Mouse (Mus musculus) frontal cortex, postnatal 36 days (tissue): ENCODE results near the gene Ank.

Experiments used
- DNase-seq, 2 experiments: peaks; one replicate each; pipeline ENCODE4 v3.0.0; 2022; ENCODE audit warnings: low spot score in 2 of 2

The Ank gene

DNA sequence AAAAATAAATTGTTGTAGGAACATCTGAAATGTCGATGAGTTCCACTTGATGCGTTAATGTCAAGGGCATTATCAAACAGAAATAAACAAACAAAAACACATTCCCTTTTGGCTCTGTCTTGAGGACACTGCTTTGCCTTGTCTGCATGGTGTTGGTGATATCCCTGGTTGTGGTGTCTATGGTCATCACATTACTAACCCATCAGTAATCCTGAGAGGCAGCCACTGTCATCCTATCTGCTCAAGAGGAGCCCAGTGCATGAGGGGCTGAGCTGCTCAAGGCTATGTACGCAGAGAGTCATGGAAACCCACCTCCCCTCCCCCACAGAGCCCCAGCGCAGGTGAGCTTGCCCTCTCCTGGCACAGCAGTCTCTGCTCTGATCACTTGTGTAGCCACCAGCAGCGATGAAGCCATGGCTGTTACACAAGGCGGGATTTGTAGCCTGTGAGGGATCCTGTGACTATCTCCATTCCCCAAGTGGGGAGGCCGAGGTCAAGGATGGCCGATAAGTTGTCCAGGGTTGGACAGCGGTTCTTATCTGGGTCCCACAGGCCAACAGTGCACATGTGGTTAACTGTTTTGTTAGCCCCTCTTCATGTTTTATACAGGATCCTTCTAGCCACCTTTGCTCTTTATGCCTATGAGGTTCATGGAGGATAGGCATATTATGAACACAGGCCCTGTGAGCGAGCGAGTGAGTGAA is 30.3 kb downstream of the Ank start:
- DNase-seq: no peak

DNA sequence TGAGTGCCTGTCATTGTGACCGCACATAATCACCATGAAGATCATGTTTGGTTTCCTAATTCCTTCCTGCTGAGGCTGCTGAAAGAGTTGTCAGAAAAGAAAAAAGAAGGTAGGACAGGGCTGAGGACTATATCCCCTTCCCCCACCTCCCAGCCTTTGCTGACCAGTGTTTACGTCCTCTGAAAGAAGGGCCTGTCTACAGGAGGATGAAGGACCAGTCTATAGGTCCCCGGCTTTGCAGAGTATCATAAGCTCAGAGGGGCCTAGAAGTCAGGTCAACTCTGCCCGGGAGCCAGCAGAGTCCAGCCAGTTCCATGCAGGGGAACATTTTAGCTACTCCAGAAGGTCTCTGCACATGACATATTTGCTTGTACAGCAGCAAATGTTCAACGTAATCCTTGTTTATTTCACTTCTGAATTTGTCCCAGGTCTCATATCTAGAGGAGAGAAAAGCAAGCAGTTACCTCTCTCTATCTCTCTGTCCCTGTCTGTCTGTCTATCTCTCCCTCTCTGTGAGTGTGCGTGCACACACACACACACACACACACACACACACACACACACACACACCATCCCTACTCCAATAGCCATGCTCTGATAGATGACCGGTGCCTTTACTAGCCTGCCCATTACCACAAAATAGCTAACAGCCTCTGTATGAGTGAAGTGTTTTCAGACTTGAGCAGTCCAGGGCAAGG is 31.0 kb downstream of the Ank start:
- no peak for DNase-seq

DNA sequence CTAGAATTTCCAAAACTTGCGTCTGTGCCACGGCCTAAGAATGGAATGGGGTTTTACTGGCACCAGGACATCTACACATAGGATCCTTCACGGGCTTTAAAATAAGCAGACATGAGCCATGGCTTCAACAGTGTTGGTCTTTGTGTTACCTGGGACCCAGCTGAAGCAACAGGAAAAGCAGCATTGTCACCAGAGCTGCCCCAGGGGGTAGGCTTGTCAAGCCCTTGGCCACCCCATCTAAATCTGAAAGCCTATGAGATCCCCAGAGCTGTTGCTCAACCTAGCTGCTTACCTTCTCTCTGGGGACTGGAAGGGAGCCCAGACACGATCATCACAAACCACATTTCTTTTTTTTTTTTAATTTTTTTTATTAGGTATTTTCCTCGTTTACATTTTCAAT is 31.6 kb downstream of the Ank start:
- no peak for DNase-seq

DNA sequence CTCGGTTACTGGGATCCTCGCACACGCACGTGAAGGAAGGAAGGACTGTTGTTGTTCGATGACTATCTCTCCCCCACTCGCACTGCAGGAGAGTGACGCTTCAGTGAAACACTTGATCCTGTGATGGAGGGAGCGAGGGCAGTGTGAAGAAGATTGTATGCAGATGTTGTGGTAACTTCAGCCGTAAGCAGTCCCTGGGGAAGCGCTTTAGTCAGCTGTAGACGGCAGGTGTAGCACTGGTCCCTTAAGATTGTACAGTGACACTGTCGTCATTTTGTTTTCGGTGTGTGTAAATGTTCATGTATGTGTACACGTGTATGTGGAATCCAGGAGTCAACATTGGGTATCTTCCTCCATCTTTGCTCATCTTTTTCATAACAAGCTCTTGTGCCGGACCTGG is 33.9 kb downstream of the Ank start:
- DNase-seq: no peak

DNA sequence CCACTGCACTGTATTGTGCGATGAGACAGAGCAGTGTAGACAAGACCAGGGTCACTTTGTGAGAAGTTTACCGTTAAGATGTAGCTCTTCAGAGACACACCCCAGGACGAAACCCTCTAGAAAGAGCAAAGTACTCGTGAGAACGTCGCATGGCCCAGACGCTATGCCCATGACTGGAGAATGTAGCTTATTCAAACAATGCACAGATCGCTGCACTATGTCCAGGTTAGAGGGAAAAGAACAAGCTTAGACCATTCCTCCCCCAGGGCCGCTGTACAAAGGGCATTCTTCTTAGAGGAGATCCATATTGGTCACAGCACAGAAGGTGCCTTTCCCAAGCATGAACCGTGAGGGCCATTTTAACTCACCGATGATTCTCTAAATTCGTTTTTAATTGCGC is 35.9 kb downstream of the Ank start:
- DNase-seq: no peak

DNA sequence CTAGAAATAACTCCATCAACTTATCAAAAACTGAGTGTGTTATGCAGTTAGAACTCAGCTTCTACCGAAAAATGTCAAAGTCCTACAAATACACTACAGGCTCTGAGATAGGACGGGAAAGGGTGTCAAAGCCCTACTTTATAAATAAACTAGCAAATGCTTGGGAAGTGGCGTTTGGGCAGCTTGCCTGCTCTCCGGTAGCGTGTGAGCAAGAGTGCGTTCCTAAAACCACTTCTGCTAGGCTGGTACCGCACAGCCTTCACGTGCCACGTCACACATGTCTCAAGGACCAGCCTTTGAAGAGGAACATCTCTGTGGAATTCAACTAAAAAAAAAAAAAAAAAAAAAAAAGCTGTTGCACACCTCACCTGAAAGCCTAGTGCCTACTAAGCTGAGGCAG is 36.7 kb downstream of the Ank start:
- DNase-seq: peak; percentile 40 to 75

DNA sequence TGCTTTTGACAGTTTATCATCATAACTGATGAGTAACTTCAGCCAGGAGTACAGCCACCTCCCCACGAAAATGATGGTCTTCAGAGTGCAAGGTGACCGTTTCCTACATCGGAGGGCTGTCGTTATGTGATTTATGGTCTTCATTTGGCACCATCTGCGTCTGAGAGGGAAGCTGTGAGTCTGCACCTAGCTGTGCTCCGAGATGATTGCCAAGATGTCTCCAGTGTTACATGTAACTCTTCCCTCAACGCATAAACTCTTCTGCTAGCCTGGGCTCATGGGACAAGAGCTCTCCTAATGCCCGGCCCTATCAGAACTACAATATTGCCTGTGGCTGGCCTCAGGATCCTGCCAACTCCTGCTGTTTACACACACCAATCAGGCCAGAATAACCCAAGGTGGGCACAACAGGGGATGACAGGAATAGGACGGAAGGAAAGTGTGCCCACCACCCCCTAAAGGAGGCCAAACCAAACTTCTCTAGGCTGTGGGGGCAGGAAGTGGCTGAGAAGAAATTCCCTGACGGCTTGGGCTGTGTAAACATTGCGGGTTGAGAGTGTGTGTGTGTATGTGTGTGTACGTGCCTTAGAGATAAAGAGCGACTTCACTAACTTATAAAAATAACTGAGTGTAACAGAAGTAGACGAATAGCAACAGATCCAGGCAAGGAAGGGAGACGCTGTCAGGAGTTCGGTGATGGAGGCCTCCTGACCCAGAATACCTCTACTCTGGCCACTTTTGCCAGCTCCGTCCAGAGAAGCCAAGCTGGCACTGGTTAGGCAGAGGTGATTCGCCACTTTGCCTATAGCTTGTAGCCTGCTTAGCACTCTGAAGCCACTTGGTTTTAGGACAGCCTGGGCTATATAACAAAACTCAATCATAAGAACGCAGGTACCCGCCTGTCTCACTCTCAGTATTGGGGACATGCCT is 37.6 kb downstream of the Ank start:
- DNase-seq: no peak

DNA sequence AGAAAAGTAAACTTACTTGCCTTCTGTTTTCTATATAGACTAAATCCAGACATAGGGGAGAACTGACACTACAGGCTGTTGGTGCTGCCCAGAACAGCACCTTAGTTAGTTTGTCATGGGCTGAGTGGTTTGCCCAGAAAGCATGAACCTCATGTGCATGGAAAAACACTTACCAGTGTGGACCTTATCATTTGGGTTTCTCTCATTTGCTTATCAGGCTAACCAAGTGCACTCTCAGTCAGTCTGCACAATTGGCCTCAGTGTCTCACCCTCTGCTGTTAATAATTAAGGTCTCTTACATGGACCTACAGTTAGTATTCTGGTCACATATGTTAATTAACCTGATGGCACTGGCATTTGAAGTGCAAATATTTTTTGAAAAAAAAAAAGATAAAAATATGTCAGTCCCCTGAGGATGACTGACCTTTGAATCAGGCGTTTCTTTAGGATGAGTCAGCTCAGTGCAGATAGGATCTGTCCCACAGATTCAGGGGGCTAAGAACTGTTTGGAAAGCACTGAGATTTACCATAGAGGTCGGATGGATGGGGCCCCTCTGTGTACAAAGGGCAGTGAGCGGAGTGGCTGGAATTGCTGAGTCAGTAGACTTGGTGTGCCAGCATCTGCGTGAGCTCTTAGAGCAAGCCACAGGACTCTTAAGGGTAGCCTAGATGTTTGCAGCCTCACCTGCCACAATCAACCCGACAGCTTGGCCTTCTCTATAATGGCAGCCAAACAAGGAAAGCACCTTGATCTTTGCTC is 39.8 kb downstream of the Ank start:
- DNase-seq: no peak

DNA sequence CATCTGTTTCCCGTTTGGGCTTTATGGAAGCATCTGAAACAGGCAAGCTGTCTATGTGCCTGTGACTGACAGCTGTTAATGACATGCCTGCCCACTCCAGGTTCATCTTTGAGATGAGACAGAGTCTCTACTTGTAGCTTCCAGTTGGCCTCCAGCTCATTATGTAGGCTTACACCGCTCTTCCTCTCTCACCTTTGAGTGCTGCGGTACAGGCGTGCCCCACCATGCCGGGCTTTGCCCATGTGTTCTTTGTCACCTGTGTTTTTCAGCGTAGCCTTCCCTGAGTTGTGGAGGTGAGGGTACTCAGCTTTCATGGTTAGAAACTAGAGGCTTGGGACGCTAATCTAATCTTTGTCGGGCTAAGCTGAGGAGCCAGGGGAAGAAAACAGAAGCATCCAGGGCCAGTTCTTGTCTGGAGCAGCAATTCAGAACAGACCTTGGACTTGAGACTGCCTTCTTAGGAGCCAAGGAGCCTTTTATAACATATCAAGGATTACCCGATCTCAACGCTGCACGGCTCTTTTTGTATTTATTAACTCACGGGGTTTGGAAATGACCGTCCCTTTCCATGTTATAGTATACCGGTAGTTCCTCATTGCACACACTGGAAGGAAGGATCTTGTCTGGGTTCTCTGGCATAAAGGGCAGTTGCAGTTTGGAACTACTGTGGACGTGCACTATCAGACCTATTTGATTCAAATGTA is 40.6 kb downstream of the Ank start:
- no peak for DNase-seq

DNA sequence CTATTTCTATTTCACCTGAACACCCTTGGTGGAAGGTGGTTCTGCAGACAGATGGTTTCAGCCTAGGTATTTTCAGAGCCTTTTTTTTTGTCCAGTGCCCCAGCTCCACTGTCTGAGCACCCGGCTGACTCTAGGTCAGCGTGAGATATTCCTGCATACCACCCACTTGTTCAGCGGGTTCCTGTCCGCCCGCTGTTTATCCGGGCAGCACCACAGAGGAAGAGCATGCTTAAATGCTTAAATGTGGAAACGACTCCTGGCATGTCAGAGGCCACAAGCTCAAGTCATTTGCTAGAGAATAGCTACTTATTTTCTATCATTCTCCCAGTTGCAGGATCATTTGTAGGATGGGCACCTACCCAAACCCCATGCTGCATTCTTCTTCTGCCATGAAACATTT is 41.7 kb downstream of the Ank start:
- DNase-seq: no peak

DNA sequence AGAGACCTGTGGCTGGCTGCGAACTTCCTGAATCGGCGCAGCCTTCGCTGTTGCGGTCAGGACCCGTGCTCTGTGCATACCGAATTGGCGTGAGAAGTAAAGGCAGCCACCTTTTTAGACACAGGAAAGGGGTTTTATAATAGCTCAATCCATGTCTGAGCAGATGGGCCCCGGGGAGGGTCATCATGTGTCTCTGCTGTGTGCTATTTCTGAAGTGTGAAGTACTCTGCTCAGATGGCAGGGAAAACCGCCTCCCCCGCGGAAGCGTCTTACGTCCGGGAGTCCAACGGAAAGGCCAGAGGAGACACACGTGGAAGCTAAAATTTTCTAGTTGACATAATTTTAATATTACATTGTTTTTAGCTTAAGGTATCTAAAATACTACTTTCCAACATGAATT is 42.5 kb downstream of the Ank start:
- DNase-seq: peak; percentile 47 to 81

DNA sequence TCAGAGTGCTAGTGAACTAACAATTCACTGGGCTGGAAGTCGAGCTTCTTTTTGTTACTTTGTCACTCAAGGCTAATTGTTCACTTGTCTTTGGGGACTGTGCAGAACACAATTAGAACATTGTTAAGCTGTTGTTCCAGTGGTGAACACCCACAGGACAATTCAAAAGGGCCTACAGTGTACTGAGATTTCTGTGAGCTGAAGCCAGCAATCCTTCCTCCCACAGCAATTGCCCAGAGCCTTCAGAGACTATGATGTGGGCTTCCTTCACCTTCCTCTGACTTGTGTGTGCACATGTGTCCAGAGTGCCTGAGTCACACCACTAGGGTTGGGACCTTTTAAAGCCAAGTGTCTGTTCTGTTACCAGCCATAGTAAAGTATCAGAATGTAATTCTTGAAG is 50.5 kb downstream of the Ank start:
- no peak for DNase-seq

DNA sequence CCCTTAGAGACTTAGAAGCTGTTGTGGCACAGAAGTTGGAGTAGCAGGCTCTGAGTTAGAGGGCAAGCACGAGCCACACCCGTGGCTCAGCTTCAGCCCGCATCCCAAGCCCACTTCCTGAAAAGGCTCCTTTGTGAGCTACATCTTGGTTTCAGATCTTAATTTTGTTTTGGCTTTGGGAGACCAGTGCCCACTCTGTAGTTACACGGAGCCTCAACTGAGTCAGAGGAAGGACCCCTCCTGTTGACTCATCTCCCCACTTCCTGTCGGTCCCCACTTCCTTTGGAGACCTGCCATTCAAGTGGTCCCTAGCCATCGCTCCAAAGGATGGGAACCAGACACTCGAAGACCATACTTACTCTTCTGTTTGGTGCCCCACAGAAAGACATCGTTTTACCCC is 51.5 kb downstream of the Ank start:
- no peak for DNase-seq

DNA sequence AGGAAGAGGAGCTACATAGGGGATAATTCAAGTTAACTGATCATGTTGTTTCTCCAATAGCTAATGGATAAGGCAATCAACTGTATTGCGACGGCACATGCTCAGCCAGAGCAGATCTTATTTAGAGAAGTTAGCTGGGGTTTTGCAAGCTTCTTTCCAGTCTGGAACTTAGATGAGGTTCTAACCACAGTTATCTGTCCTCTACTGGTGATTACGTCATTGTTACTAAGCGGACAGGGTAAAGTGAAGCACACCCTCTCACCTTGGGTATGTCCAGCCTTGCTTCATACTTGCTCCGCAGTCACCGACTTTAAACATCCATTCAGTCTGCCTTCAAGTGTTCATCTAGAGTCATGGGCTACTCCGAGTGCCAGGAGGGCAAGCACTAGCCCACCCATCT is 53.4 kb downstream of the Ank start:
- DNase-seq: no peak

DNA sequence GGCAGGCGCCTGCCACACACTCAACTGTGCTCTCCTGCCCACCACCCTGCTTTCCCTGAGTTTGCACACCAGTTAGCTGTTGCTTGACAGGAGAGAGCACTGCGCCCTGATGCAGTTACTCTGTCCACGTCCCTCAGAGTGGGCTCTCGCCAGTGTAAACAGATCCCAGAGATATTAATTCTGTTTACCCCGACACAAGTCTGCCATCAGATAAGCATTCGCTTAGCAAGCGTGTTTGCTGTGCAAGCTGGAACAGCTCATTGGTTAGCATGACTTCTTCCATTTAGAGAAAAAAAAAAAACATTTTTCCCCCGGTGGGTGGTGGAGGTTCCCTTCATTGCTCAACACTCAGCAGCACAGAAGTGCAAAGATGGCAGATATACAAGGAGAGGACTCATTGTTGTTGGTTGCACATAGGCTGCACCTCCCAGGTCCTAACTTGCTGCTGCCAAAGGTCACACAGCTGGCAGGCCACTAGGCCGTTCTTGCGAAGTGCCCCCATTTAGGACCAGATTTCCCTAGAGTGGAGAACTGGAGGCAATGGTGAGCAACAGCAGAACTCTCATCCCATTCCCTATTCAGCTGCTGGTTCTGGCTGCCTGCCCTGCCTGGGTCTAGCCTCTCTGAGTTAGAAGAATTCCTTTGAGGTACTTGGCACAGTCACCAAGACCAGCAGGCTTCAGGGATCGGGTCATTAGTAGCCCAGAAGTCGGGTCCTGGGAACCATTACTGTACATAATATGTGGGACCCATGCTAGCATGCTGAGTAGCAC is 58.9 kb downstream of the Ank start:
- DNase-seq: no peak

DNA sequence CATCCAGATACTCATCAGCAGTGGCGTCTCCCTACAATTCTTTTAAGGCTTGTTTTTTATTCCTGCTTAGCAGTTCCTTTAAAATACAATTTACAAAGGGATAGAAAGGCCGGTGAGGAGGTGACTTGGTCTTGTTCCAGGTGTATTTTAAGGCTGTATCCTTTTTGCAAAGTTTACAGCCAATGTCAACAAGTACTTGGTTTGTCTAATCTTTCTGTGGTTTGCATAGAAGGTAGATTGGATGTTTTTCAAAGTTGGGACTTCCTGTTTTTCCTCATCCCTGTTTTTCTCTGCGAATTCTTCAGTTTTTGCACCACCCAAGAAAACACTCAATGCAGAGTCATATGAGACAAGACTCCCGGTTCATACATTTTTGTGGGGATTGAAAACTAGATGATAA is 62.4 kb downstream of the Ank start:
- no peak for DNase-seq

DNA sequence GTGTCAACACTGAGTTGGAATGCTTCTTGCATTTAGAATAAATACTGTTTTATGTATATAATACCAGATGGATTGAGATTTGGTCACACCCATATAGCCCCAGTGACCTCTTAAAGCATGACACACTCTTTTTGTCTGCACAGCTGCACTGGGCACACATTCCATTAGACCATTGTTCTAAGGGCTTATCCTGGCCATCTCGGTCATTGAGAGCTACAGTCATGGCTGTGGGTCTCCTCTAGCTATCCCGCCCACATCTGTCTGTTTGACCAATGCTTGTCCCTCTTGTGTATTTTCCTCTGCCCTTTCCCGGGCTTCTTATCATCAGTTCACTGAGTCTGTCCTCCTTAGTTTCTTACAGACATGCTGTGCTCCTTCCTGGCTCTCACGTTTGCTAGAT is 63.5 kb downstream of the Ank start:
- no peak for DNase-seq

DNA sequence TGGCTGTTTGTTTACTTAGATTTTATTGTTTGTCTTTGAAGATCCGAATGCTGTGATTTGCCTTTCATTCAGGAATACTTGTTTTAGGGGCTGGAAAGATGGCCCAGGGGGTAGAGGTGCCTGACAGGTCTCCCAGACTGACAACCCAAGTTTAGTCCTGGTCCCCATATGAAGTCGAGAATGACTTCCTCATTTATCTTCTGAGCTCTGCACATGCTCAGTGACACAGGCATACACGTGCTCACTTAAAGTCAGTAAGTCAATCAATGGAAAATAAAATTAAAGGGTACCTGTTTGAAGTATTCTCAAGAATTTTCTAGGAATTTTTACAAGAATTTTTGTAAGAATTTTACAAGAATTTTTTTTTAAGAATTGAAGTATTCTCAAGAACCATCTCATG is 66.6 kb downstream of the Ank start:
- no peak for DNase-seq

DNA sequence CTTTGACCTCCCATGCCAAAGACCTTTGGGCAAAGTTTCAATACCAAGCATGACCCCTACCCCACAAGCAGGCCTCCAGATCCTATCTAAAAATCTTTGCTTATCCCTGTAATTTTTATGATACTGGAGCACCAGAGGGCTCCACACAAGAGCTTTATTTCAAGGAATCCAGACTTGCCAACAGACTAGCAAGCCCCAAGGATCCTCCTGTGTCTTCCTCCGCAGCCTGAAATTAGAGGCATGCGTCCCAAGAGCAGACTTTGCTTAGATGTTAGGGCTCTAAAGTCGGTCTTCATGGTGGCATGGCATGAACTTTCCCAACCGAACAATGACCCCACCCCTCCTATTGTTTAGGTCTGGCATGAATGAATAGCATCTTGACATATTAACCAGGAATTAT is 69.2 kb downstream of the Ank start:
- DNase-seq: no peak

DNA sequence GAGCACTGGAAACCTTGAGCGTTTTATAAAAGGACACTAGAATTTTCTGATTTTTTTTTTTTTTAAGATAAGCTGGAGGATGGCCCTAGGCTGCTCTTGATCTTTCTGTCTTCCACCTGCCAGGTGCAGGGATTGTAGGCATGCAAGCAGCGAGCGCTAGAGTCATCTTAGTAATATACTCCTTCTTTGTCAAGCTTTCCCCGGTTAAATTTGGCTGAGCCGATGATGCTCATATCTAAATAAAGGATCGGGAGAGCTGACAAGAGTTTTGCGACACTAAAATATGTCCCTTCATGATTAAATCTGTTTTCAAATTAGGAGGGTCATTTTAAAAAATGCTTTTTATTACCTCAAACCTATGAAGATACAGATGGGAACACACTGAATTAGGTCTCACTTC is 69.7 kb downstream of the Ank start:
- DNase-seq: peak in 1 of 2 experiments; percentile 70

DNA sequence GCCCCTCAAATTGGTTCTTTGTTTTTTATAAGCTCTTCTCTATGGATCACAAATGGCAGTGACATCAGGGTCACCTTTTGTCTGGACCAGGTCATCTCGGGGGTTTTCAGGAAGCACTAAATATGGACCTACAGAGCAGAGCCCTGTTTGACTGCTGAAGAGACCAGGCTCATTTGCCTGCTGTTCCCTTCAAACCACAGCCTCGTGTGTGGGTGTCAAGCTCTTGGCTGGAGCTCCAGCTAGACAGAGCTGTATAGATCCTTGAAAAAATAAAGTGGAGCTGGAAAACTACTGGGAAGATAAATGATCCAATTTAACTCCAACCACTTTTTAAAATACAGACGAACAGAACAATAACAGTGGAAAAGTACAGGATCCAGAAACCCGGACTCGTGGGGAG is 70.3 kb downstream of the Ank start:
- DNase-seq: peak; percentile 71 to 81
